Mouse (Mus musculus): Measurements from ENCODE around the gene Vcl.

DNA sequence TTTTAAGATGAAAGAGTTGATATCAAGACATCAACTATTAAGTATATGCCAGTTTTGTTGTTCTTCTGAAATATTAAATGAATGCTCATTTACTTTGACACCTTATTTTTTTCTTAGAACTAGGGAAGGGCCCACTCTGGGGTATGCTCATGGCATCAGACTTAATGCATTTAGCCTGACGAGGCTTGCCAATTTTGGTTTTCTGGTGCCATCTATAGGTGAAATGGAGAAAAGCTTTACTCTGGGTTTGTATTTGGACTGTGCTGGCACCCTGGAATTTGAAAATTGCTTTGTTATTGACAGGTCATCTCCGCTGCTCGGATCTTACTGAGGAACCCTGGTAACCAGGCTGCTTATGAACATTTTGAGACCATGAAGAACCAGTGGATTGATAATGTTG lies 89.8 kb downstream of the Vcl start:
- TF ChIP-seq CTCF (conservative IDR thresholded peaks at IDR 0.05 in 1 of 2, IDR thresholded peaks at IDR 0.05 in 1 of 2; ENCODE audit: low read depth in 2 of 2, low read length in 2 of 2) = peak; percentile 17 to 87; a peak in 3 of 4 replicates
- TF ChIP-seq KAT2A (IDR thresholded peaks at IDR 0.05; ENCODE audit: insufficient replicate concordance, low read length) = no peak
- no peak for TF ChIP-seq POLR2A (IDR thresholded peaks at IDR 0.05; ENCODE audit: low read depth, low read length)
- TF ChIP-seq GABPA (IDR thresholded peaks at IDR 0.05; ENCODE audit: insufficient replicate concordance, low read depth, low read length) = no peak
- 0 out of 2 replicates have a peak, but pooled peaks have one; percentile 21 for TF ChIP-seq MYC (IDR thresholded peaks at IDR 0.05; ENCODE audit: low read depth, low read length)
- TF ChIP-seq CHD1 (IDR thresholded peaks at IDR 0.05; ENCODE audit: low read depth, low read length) = no peak
- no peak for TF ChIP-seq BHLHE40 (IDR thresholded peaks at IDR 0.05; ENCODE audit: low read depth, low read length)
- TF ChIP-seq POLR2AphosphoS2 (IDR thresholded peaks at IDR 0.05; ENCODE audit: low read depth, low read length) = no peak
- no peak for TF ChIP-seq ZKSCAN1 (IDR thresholded peaks at IDR 0.05; ENCODE audit: borderline replicate concordance, low read depth, low read length)
- no peak for TF ChIP-seq USF1 (IDR thresholded peaks at IDR 0.05; ENCODE audit: low read depth, low read length)
- TF ChIP-seq ZC3H11A (IDR thresholded peaks at IDR 0.05; ENCODE audit: low read depth, low read length) = peak; percentile 18; the same call in 1 of the 2 replicates
- TF ChIP-seq ZNF384 (IDR thresholded peaks at IDR 0.05; ENCODE audit: low read depth, low read length) = 0 out of 2 replicates have a peak, but pooled peaks have one; percentile 6

All from CH12.LX (cell line).